Mouse (Mus musculus) gastrocnemius, postnatal 4 days (tissue): ENCODE results near the gene C2cd2l. TPM values are rescaled to one million over a fixed set of nuclear protein-coding genes. Genes with fewer than 3 reads are reported as not detected.
A peak's percentile ranks its signal among the peaks of the same experiment; 100 is the strongest.
"Not testable (repeated sequence)": the region's sequence is repeated elsewhere in the genome, so short reads cannot be mapped to it uniquely, and the experiment has no call there.

Experiments
- DNase-seq, 2 experiments: peaks; one replicate each; pipeline ENCODE4 v3.0.0; 2021 to 2022; ENCODE audit warnings: low spot score in 2 of 2, mixed read lengths in 2 of 2
- total RNA-seq, 2 experiments: library from RNA; stranded (reverse); gene quantifications; 2 replicates each; pipeline ENCODE4 v1.2.3; 2021

The C2cd2l gene
- total RNA-seq, 2 experiments from 2014 or later = 10.5 to 12.8 TPM

DNA sequence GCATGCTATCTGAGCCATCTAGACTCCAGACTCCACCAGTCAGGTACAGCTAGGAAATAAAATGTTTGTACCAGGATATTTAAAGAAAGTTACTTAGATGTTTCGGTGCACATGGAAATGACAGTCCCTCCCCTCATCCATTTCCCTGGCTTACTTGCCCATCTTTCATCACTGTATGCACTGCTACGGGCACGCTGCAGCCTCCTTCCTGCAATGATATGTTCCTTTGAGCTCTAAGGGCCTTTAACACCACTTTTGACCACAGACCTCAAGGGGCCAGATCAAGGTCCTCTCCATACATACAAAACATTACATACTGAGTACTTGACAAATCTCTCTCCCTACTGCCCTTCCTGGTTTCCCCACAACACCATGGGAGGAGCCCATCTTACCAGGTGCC, 16.9 kb upstream of the C2cd2l start:
- no peak for DNase-seq

DNA sequence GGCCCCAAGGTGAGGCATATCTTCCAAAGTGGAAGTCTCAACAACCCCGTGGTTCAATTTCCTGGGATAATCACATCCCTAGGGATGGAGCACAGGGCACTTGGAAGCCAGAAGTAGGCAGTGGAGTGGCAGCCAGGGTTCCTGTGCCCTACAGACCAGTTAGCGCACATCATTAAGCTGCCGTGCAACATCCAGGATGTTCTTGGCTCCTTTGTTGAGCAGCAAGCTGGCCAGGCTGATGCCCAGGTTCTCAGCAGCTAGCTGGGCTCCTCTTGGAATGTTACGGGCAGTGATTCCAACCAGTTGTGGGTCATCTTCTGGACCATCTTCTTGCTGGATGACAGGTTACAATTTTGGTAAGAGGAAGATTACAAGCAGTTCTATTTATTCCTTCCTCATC, 16.4 kb upstream of the C2cd2l start:
- not testable (repeated sequence) for DNase-seq

DNA sequence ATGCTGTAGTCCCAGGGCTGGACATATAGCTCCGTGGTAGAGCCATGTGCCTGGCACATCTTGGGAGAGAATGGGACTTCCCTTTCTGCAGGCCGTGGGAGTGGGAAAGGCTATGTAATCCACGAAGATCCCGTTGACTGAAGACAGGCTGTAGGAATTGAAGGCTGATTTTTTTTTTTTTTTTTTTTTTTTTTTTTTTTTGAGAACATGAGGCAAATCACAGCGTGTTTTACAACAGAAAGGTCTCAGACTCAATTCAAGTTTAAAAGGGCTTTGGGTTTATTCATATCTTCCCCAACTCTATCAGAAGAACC, 16.0 kb upstream of the C2cd2l start:
- no peak for DNase-seq

DNA sequence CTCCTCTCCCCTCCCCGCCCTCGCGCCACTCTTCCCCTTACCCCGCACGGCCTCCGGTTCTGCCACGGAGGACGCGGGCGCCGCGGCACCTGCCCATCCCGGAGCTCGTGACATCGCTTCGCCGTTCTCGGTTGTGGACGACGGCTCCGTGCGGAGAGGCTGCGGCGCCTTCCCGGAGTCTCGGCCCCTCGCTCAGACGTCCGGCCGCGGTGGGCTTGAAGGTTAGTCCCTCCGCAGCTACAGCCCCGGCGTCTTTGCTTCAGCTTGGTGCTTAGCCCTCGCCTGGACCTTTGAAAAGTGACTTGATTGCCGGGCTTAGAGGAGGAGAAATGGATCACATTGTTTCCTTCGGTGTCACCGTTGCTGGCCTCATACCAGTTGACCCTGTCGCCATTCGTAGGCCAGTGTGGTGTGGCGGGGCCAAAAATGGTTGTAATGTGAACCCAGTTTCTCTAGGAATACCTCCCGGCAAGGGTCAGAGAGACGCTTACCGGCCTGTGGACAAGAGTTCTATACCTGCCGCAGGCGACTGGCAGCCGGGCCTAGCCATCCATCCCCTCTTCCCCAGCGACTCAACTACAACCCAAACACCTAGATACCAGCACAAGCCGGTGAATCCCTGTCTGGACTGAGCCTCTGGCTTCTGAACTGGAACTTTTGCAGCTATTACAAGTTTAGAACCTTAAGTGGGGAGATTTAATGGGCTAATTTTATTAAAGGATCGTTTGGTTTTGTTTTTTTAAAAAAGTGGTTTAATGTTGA, 15.4 kb upstream of the C2cd2l start:
- DNase-seq = peak; percentile 48

DNA sequence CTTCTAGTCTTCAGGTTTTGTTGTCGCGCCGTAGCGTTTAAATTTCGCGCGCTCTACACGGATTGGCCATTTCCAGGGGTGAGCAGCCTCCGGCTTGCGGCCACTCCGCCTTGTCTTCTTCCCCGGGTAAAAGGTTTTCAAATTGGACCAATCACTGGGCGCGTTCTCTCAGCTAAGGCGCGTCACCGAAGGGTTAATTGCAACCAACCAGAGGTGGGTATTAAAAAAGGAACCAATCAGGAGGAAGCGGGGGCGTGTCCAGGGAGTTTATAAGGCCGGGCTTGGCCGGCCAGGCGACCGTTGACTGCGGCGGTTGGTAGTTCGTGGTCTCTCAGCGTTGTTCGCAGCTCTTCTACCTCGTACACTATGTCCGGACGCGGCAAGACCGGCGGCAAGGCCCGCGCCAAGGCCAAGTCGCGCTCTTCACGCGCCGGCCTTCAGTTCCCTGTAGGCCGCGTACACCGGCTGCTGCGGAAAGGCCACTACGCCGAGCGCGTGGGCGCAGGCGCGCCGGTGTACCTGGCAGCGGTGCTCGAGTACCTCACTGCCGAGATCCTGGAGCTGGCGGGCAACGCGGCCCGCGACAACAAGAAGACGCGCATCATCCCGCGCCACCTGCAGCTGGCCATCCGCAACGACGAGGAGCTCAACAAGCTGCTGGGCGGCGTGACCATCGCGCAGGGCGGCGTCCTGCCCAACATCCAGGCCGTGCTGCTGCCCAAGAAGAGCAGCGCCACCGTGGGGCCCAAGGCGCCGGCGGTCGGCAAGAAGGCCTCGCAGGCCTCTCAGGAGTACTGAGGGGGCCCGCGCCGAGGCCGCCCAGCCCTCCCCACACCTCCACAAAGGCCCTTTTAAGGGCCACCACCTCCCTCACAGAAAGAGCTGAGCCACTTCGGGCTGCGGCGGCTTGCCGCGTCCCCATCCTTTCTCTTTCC, 14.6 kb upstream of the C2cd2l start, which contains the start of gene H2afx:
TSS of gene H2afx (plus strand) at position 299 of the 935 bp plus-strand sequence.
- DNase-seq = peak; percentile 89 to 98

DNA sequence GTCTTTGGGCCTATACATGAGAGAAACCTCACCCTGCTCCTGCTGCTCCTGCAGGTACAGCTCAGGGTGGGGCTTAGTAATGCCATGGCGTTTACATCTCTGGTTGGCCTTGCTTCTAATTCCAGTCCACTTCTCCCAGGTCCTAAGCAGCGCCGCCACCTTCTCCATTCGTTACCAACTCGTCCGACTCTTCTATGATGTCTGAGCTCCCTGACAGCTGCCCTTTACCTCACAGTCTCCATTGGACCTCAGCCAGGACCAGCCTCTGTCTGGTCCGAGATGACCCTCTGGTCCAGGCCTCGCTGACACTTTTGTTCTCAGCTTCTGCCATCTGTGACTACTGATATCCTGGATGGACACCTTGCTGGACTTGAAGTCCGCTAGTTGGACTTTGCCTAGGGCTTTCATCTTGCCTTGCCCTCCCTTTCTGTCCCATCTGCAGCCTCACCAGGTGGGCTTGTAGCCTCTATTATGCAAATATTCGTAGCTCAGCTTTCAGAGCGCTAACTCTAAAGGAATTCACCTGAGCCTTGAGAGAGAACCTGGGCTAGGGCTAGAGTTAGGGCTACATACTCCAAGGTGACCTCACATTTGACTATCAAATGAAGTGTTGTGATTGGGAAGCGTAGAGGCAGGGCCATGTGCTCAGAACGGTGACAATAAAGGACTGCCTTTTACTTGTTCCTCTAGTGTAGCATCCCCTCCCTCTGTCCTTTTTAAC, 13.0 kb upstream of the C2cd2l start:
- DNase-seq = no peak

DNA sequence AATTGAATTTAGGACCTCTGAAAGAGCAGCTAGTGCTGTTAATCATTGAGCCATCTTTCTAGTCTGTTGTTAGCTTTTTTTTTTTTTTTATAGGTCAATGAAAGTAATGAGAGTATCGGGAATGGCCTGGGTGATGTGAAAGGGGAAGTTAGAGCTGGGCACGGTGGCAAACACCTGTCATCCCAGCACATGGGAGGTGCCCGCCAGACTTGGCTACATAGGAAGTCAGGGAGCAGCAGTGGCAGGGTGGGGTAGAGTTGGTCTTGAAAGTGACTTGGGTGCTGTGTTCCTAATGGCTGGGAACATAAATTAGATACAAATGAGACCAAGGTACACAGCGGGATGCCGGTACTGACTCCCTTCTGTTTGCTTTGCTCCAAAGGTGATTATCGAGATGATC, 10.7 kb upstream of the C2cd2l start:
- no peak for DNase-seq

DNA sequence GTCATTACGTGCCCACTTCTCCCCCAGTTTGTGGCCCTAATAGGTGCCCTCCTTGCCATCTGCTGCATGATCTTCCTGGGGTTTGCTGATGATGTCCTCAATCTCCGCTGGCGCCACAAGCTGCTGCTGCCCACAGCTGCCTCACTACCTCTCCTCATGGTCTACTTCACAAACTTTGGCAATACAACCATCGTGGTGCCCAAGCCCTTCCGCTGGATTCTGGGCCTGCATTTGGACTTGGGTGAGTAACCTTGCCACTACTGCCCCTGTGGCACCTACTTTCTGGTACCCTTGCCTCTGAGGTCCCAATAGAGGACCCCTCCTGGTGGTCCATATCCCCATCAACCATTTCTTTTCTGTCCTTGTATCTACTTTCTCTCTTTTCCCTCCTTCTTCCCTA, 7.8 kb upstream of the C2cd2l start:
- DNase-seq = no peak

DNA sequence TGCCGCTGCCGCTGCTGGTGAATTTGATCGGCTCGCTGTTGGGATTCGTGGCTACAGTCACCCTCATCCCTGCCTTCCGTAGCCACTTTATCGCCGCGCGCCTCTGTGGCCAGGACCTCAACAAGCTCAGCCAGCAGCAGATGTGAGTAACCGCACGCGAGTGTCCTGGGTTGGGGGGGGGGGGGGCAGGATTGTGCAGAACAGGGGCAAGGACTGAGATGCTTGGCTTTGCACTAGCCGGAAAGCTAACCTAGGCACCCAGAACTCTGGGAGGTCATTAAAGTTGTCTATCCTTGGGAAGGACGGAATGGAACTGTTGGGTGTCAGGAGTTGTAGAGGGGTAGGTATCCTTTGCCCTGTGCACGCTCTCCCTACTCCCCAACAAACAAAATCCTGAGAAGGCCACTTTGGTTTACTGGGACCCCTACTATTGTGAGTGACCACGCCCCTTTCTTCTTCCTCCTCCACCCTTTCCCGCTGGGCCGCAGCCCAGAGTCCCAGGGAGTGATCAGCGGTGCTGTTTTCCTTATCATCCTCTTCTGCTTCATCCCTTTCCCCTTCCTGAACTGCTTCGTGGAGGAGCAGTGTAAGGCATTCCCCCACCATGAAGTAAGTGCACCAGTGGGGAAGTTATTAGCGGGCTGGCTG, 7.1 kb upstream of the C2cd2l start:
- no peak for DNase-seq

DNA sequence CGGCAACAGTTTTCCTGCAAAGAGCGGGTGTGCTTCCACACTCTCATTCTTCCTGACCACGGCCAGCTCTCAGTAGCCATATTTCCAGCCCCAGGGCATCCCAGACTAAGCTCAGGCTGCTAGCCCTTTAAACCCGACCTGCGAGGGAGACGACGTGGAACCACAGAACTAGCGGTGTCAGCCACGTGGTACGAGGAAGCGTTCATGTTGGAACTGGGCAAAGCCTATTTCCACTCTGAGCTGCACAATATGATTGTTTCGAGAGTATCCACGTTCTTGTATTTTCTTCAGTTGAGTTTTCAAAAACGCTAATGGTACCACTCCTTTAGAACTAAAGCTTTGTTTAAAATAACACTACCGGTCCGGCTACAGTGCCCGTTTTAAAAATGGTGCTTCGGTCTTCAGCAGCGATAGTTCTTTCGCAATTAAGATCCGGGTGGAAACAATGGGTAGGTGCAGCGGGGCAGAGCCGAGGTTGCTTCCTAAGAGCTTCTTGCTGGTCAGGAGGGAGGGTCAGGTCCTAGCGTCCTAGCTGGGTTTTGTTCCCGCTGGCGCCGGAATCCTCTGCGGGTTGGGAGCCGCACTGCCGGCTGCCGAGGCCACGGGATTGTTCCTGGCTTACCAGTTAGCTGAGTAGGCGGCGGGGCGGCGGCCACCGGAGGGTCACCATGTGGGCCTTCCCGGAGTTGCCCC, 6.4 kb upstream of the C2cd2l start:
- DNase-seq = peak; percentile 63 to 80

DNA sequence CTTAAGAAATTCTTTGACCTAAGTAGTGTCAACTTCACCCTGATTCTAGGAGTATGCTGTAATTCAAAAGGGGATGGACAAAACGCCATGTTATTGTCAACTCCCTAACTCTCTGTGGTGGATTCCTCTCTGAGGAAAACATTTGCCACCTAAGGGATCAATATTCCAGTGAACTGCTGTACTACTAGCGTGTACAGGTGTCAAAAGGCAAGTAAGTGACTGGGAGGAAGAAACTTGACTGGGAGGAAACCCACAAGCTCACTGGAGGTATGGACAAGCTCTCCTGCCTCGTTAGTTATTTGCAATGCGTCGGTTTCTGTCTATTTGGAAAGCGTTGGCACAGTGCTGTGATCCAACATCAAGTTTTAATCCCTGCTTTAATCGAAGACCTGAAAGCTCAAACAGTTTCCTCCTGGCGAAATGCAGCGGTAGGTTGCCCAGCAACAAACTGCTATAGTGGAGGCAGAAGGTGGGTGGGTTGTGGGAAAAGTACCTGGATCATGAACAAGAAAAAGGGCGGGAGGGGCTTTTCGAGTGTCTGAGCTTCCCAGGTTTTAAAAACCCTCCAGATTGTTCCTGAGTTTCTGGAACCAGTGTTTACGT, 5.8 kb upstream of the C2cd2l start, which contains the start of gene Dpagt1:
TSS of gene Dpagt1 (plus strand) at position 252 of the 603 bp plus-strand sequence.
- DNase-seq = no peak

DNA sequence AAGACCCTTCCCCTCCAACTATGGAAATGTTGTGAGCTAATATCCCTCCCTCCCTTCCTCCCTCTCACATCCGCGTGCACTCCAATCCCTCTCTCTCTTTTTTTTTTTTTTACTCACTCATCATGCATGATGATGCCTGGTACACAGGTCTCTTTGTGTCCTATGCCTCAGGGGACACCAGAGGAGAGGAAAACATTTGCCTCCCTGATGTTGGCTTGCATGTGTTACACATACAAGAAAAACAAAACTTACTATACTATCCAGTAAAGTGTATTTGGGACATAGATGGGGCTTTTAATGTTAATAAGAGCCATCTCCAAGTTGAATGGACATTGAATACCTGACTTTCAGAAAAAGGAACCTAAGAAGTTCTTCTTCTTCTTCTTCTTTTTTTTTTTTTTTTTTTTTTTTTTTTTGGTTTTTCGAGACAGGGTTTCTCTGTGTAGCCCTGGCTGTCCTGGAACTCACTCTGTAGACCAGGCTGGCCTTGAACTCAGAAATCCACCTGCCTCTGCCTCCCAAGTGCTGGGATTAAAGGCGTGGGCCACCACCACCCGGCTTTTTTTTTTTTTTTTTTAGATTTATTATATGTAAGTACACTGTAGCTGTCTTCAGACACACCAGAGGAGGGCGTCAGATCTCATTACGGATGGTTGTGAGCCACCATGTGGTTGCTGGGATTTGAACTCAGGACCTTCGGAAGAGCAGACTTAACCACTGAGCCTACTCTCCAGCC, 5.1 kb upstream of the C2cd2l start:
- not testable (repeated sequence) for DNase-seq

DNA sequence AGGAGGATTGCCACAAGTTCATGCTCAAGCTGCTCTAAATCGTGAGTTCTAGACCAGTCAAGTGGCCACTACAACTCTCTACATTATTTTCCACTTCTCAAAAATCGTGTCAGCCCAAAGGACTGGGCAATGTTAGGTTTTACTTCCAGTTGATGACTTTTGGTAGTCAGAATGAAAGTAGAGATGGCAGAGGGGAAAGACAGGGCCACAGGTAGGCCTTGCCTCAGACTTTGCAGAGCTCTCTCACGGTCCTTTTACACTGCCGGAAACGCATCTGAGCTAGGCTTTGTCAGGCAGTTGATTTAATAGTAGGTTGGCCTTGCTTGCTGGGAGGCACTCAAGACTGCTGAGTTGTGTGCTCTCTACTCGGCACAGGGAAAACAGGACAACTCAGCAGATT, 4.1 kb upstream of the C2cd2l start:
- no peak for DNase-seq

DNA sequence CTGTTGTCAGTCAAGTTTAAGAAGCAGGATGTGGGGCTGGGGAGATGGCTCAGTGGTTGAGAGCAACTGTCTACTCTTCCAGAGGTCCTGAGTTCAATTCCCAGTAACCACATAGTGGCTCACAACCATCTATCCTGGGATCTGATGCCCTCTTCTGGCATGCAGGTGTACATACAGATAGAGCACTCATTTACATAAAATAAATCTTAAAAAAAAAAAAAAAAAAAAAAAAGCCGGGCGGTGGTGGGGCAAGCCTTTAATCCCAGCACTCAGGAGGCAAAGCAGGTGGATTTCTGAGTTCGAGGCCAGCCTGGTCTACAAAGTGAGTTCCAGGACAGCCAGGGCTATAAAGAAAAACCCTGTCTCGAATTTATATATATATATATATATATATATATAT, 3.6 kb upstream of the C2cd2l start:
- not testable (repeated sequence) for DNase-seq

DNA sequence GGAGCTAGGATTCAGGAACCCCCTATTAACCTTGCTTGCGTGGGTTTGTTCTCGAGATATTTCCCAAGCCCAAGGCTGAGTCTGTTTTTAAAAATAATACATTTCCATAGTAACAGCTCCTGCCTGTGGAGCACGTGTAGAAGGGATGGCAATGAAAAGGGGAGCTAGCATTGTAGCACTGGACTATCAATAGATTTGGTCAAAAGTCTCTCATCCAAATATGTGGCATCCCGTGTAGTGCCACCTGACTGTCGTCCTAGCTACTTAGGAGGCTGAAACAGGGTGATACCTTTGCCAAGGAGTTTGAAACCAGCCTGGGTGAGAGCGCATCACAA, 681 bp upstream of the C2cd2l start:
- DNase-seq = no peak

DNA sequence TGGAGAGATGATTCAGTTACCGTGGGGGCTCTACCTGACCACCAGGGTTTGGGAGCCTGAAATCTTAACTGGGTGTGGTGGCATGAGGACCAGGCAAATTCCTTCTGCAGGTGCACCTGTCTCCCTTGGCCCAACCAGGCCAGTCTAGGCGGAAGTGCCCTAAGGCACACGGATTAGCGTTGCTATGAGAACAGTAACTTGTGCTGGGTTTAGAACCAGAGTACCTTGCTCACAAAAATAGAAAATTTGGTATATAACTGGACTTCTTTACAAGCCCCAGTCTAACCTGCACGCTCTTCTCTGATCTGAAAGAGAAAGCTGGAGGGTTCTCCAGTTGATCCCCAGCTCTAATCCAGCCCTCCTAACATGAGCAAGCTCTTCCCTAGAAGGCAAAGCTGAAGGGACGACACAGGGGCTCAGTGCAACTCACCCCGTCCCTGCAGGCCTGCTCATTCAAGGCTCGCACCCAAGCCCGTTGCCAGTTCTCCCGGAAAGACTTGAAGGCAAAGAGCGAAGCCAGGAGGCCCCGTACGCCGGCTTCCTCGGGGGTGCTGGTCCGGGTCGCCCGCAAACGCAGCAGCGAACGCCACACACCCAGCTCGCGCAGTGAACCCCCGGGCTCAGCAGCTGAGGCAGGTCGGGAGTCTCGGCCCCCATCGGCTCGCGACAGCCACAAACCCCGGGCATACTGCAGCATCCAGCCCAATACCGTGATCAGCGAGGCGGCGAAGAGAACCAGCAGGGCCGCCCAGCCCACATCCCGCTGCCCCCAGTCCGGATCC, 789 bp downstream of the C2cd2l start:
- no peak for DNase-seq

DNA sequence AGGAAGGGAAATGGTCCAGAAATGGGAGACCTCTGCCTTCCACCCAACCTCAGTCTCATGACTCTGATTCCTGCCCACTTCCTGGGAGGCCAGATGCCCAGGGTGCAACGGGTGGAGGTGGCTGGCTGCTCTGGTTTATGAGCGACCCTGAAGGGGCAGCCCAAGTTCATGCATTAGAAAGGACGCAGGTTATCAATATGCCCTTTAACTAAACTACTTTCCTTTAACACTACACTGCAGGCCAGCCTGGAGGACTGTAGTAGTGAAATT, 1.3 kb downstream of the C2cd2l start:
- DNase-seq = no peak

DNA sequence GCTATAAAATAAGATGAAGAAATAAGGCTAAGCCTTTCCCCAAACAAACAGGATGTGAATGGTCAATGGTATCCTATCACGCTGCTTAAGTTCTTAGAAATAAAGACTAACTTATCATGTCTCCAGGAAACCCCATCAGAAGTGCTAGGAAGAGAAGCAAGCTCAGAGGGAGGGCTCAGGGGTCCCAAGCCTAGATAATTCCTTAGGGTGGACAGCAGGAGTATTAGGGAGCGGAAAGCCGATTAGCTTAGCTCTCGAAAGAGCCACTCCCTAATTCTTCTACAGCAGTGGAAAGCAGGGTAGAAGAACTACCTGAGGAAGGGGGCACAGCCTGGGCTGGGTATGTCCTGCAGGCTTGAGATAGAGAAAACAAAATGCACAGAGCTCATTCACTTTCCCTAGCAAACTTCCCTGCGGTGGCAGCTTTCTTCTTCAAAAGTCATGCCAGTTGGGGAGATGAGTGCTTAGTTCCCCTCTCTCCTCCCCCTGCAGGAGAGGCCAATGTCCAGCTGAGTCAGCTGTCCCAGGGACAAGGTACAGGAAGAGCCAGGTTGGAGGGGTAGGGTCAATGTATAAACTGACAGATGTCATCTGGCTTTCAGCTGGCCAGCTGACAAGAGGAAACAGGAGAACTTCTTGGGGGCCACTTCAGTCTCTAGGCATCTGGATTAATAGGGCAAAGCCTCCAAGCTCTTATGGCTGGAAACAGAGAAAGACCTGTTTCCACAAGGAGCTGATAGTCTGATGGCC, 1.8 kb downstream of the C2cd2l start:
- no peak for DNase-seq
